Mouse (Mus musculus): ENCODE results near the gene Prdm2.

GRCm38 (mm10) chr4:143241294-143241693 lies 28.5 kb upstream of the Prdm2 start:
- no peak for TF ChIP-seq EP300 (IDR thresholded peaks at IDR 0.05; ENCODE audit: insufficient read depth, low read depth, low read length)
- TF ChIP-seq CTCF (IDR thresholded peaks at IDR 0.05), result no peak
